Mouse (Mus musculus) CH12F3 (cell line): ENCODE results near the gene Limch1.

Source experiments
- in situ Hi-C: fragments of 300-500 bp; cut with MboI; formaldehyde crosslinking; loops from 2 replicates; pipeline ENCODE4 v1.14.3; 2020; ENCODE audit warnings: low sequenced_read_pairs

The Limch1 gene

GRCm38 (mm10) chr5:66822500-66823205 lies 77.0 kb downstream of the Limch1 start:
- in situ Hi-C loops = no loop called here

GRCm38 (mm10) chr5:66825586-66825985 lies 80.0 kb downstream of the Limch1 start:
- in situ Hi-C loops = no loop called here

GRCm38 (mm10) chr5:66826844-66827243 lies 81.2 kb downstream of the Limch1 start:
- in situ Hi-C loops = no loop called here

GRCm38 (mm10) chr5:66829505-66829904 lies 83.9 kb downstream of the Limch1 start:
- in situ Hi-C loops = no loop called here

- in situ Hi-C loops = no loop called here
These were observed 84.6 kb downstream of the Limch1 start for GRCm38 (mm10) chr5:66830206-66830605.

GRCm38 (mm10) chr5:66834756-66835155 lies 89.1 kb downstream of the Limch1 start:
- in situ Hi-C loops = no loop called here

GRCm38 (mm10) chr5:66836892-66837291 lies 91.3 kb downstream of the Limch1 start:
- in situ Hi-C loops = no loop called here

GRCm38 (mm10) chr5:66841971-66842370 lies 96.3 kb downstream of the Limch1 start:
- in situ Hi-C loops = no loop called here

- in situ Hi-C loops = no loop called here
These were observed 97.1 kb downstream of the Limch1 start for GRCm38 (mm10) chr5:66842776-66843175.

GRCm38 (mm10) chr5:66848136-66848535 lies 102.5 kb downstream of the Limch1 start:
- in situ Hi-C loops = no loop called here

- in situ Hi-C loops = no loop called here
These were observed 103.5 kb downstream of the Limch1 start for GRCm38 (mm10) chr5:66849148-66849547.

- in situ Hi-C loops = no loop called here
These were observed 105.2 kb downstream of the Limch1 start for GRCm38 (mm10) chr5:66850721-66851251.

- in situ Hi-C loops = no loop called here
These were observed 106.1 kb downstream of the Limch1 start for GRCm38 (mm10) chr5:66851708-66852107.

- in situ Hi-C loops = no loop called here
These were observed 108.6 kb downstream of the Limch1 start for GRCm38 (mm10) chr5:66854263-66854662.

GRCm38 (mm10) chr5:66855358-66856107 lies 109.9 kb downstream of the Limch1 start:
- in situ Hi-C loops = no loop called here

- in situ Hi-C loops = no loop called here
These were observed 113.9 kb downstream of the Limch1 start for GRCm38 (mm10) chr5:66859506-66859905.

- in situ Hi-C loops = no loop called here
These were observed 115.8 kb downstream of the Limch1 start for GRCm38 (mm10) chr5:66861232-66862035.

- in situ Hi-C loops = no loop called here
These were observed 116.5 kb downstream of the Limch1 start for GRCm38 (mm10) chr5:66862151-66862550.

- in situ Hi-C loops = no loop called here
These were observed 119.6 kb downstream of the Limch1 start for GRCm38 (mm10) chr5:66865229-66865628.

GRCm38 (mm10) chr5:66866019-66866418 lies 120.4 kb downstream of the Limch1 start:
- in situ Hi-C loops = no loop called here

GRCm38 (mm10) chr5:66869545-66869944 lies 123.9 kb downstream of the Limch1 start:
- in situ Hi-C loops = no loop called here
